Mouse (Mus musculus) olfactory bulb, adult 2 months (tissue): ENCODE measurements at regions not wholly inside any gene's neighbourhood (a gene's known extent, or its start where the extent isn't known, plus 50 kb on each side); places are given as distances from the start of the nearest gene placed in this dataset.
A peak's percentile ranks its signal among the peaks of the same experiment; 100 is the strongest.

ENCODE experiments used
- H3K27ac ChIP-seq: fragments of 200-500 bp; 2 replicates; pipeline ENCODE4 v1.5.1; 2012; ENCODE audit warnings: low read depth, low read length; ENCODE audit not compliant: insufficient read depth
- H3K4me1 ChIP-seq: fragments of 200-500 bp; 2 replicates; pipeline ENCODE4 v1.6.1; 2012; ENCODE audit warnings: low read length; ENCODE audit not compliant: control insufficient read depth, insufficient read depth
- H3K4me3 ChIP-seq: fragments of 200-500 bp; 2 replicates; pipeline ENCODE4 v1.5.1; 2012; ENCODE audit warnings: mild to moderate bottlenecking, low read depth, low read length, moderate library complexity; ENCODE audit not compliant: insufficient read depth
- CTCF ChIP-seq: fragments of 200-500 bp; IDR thresholded peaks from 2 replicates; pipeline ENCODE4 v1.5.1; 2012; ENCODE audit warnings: low read depth, mild to moderate bottlenecking, low read length, moderate library complexity; ENCODE audit not compliant: insufficient read depth
- POLR2A ChIP-seq: fragments of 200-500 bp; IDR thresholded peaks from 2 replicates; pipeline ENCODE4 v1.6.1; 2012; ENCODE audit warnings: mild to moderate bottlenecking, low read depth, low read length, moderate library complexity; ENCODE audit not compliant: insufficient read depth
- WGBS: fragments of 180-500 bp; shearing (Covaris S2); methylation state at CpG from one replicate; pipeline ENCODE4 v1.1.7; 2018; 5-methylcytosine and 5-hydroxymethylcytosine counted together

- WGBS: 35% methylated on average over 1 of the region's 1 CpGs
- no peak for TF ChIP-seq CTCF
- TF ChIP-seq POLR2A: no peak
- H3K4me3 ChIP-seq: no peak overlapping the region
Observed at GRCm38 (mm10) chr14:66534671-66535070, 525.7 kb upstream of the Gulo start.

GRCm38 (mm10) chr14:66528135-66528534 is 519.1 kb upstream of the Gulo start:
- Histone ChIP-seq H3K4me1 (peaks cover 19% of the 10 kb centered on the region), H3K27ac (peak overlapping the region; percentile 58), H3K4me3 (no peak overlapping the region)
- no peak for TF ChIP-seq POLR2A
- no peak for TF ChIP-seq CTCF
- 51% methylated on average over 5 of the region's 5 CpGs for WGBS

More at GRCm38 (mm10) chr14:66534671-66535070, 525.7 kb upstream of the Gulo start:
- Histone ChIP-seq H3K27ac (no peak overlapping the region), H3K4me1 (peaks cover 4% of the 10 kb centered on the region; the same call in 1 of the 2 replicates)

GRCm38 (mm10) chr14:66527061-66527460 is 518.1 kb upstream of the Gulo start:
- Histone ChIP-seq H3K4me1 (peaks cover 23% of the 10 kb centered on the region), H3K4me3 (no peak overlapping the region), H3K27ac (peak overlapping the region; percentile 76)
- 20% methylated on average over 6 of the region's 6 CpGs for WGBS
- TF ChIP-seq POLR2A (no peak), CTCF (no peak)

- Histone ChIP-seq H3K27ac (peak overlapping the region; percentile 59), H3K4me3 (no peak overlapping the region), H3K4me1 (peaks cover 16% of the 10 kb centered on the region)
- TF ChIP-seq CTCF (no peak), POLR2A (no peak)
- 30% methylated on average over 6 of the region's 6 CpGs for whole genome bisulfite sequencing
Observed at GRCm38 (mm10) chr14:66522856-66523400, 513.9 kb upstream of the Gulo start.

- peaks cover 10% of the 10 kb centered on the region for H3K4me1 ChIP-seq
- TF ChIP-seq CTCF (no peak), POLR2A (no peak)
- WGBS: 70% methylated on average over 7 of the region's 7 CpGs
- no peak overlapping the region for H3K27ac ChIP-seq
- H3K4me3 ChIP-seq: no peak overlapping the region
Observed at GRCm38 (mm10) chr14:66521836-66522629, 513.0 kb upstream of the Gulo start.

- TF ChIP-seq POLR2A (no peak), CTCF (no peak)
- H3K4me3 ChIP-seq: no peak overlapping the region
- WGBS: 90% methylated on average over 3 of the region's 3 CpGs
- H3K4me1 ChIP-seq: no peaks in the 10 kb centered on the region
- H3K27ac ChIP-seq: no peak overlapping the region
Observed at GRCm38 (mm10) chr14:66516770-66517169, 507.8 kb upstream of the Gulo start.

- no peak for TF ChIP-seq POLR2A
- TF ChIP-seq CTCF: no peak
- 61% methylated on average over 5 of the region's 5 CpGs for WGBS
- Histone ChIP-seq H3K4me1 (no peaks in the 10 kb centered on the region), H3K4me3 (no peak overlapping the region), H3K27ac (no peak overlapping the region)
Observed at GRCm38 (mm10) chr14:66510750-66511149, 501.7 kb upstream of the Gulo start.

- no peak overlapping the region for H3K27ac ChIP-seq
- TF ChIP-seq POLR2A: no peak
- TF ChIP-seq CTCF: no peak
- no peak overlapping the region for H3K4me3 ChIP-seq
- no peaks in the 10 kb centered on the region for H3K4me1 ChIP-seq
- 76% methylated on average over 1 of the region's 1 CpGs for WGBS
Observed at GRCm38 (mm10) chr14:66510218-66510617, 501.2 kb upstream of the Gulo start.

GRCm38 (mm10) chr14:66509706-66510105 is 500.7 kb upstream of the Gulo start:
- 86% methylated on average over 7 of the region's 7 CpGs for WGBS
- TF ChIP-seq POLR2A: no peak
- no peak for TF ChIP-seq CTCF
- Histone ChIP-seq H3K27ac (no peak overlapping the region), H3K4me3 (no peak overlapping the region), H3K4me1 (no peaks in the 10 kb centered on the region)

GRCm38 (mm10) chr14:66501995-66502394 is 493.0 kb upstream of the Gulo start:
- Histone ChIP-seq H3K27ac (no peak overlapping the region), H3K4me3 (no peak overlapping the region), H3K4me1 (peaks cover 5% of the 10 kb centered on the region)
- 95% methylated on average over 6 of the region's 6 CpGs for WGBS
- TF ChIP-seq POLR2A (no peak), CTCF (no peak)
